Mouse (Mus musculus): ENCODE results near the gene Amn1. TPM values are rescaled to one million over a fixed set of nuclear protein-coding genes. Genes with fewer than 3 reads are reported as not detected.

The Amn1 gene
- polyA plus RNA-seq, 1 experiment: 11.3 TPM

DNA sequence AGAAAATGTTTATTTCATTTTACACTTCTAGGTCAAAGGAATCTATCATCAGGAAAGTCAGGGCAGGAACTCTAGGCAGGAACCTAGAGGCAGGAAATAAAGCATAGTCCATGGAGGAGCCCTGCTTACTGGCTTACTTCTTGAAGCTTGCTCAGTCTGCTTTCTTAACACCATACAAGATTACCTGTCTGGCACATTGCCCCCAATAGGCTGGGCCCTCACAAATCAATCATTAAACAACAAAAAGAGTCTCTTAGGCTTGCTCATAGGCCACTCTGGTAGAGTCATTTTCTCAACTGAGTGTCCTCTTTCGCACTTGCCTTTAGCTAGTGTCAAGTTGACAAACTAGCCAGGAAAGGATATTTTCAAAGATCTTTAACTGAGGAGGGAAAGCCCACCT lies 43.4 kb downstream of the Amn1 start:
- TF ChIP-seq POLR2A (IDR thresholded peaks at IDR 0.05; ENCODE audit: control insufficient read depth, extremely low read depth, insufficient read depth, low read length, poor library complexity) (no peak), CTCF (IDR thresholded peaks at IDR 0.05; ENCODE audit: borderline replicate concordance, control insufficient read depth, extremely low read depth, insufficient read depth, low read length, poor library complexity) (no peak)
- no peaks in the 10 kb centered on the region; the same call in 1 of the 2 replicates for H3K4me1 ChIP-seq (replicated peaks; ENCODE audit: control insufficient read depth, insufficient read depth, low read length)
- no peak overlapping the region for H3K4me3 ChIP-seq (ENCODE audit: control insufficient read depth, insufficient read depth, low read length)
- no peak overlapping the region for H3K27ac ChIP-seq (ENCODE audit: control insufficient read depth, insufficient read depth, low read length)
- 97% methylated on average over 1 of the region's 1 CpGs for WGBS
- DNase-seq: no peak
- no peaks in the 10 kb centered on the region for H3K27me3 ChIP-seq (ENCODE audit: control insufficient read depth, insufficient read depth, low read length)
- no peaks in the 10 kb centered on the region for H3K36me3 ChIP-seq (ENCODE audit: control insufficient read depth, insufficient read depth, low read length)

DNA sequence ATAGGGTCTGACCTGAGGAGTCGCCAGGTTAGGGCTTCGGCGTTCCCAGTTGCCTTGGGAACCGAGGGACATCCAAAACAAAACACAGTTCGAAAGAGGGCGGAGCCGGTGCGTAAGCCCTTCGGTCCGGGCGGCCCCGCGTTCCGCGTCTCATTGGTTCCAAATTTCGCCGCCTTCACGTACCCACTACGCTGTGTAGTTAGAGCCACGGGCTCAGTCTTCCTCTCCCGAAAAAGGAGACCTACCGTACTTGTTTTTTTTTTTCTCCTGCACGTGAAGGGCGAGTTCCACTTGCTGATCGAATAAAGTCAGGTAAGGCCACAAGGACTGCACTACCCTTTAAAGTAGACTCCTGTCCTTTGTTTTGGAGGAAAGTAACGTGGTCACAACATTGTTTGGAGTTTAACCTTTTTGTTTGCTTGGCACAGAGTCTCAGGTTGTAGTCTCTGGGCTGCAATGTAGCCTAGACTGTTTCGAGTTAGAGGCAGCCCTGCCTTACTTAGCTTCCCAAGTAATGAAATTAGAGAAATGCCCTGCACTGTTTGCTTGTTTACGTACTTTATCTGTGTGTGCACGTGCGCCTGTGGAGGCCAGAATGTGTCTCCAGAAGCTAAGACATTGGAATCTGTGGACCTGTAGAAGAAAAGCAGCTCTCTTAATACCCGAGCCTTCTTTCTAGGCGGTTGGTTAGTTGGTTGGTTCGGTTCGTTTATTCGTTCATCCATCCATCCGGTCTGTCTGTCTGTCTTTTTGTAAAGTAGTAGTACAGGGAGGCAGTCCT lies 46.9 kb downstream of the Amn1 start:
- Histone ChIP-seq H3K27ac (ENCODE audit: control insufficient read depth, insufficient read depth, low read length) (no peak overlapping the region), H3K4me1 (replicated peaks; ENCODE audit: control insufficient read depth, insufficient read depth, low read length) (no peaks in the 10 kb centered on the region; the same call in 1 of the 2 replicates), H3K36me3 (ENCODE audit: control insufficient read depth, insufficient read depth, low read length) (no peaks in the 10 kb centered on the region), H3K27me3 (ENCODE audit: control insufficient read depth, insufficient read depth, low read length) (no peaks in the 10 kb centered on the region), H3K4me3 (ENCODE audit: control insufficient read depth, insufficient read depth, low read length) (peak overlapping the region; percentile 66)
- peak; percentile 79 for DNase-seq
- under 1% methylated on average over 36 of the region's 36 CpGs for WGBS
- no peak for TF ChIP-seq POLR2A (IDR thresholded peaks at IDR 0.05; ENCODE audit: control insufficient read depth, extremely low read depth, insufficient read depth, low read length, poor library complexity)
- TF ChIP-seq CTCF (IDR thresholded peaks at IDR 0.05; ENCODE audit: borderline replicate concordance, control insufficient read depth, extremely low read depth, insufficient read depth, low read length, poor library complexity): no peak

DNA sequence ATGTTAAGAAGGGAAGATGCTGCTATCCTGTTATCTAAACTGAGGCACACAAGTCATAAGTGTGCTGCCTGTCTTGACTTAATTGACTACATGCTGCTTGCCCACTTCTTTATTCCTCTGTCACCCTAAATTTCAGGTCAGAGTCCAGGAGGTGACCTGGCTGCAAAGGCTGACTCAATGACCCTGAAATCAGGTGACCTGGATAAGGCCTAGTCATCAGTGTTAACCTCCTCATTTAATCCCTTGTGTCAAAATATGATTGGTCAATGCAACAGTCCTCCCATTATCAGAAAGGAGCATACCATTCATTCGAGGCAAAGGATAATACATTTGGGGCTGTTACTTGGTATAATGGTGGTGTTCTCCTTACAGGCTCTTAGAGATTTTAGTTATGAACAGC lies 49.0 kb downstream of the Amn1 start, which contains the start of gene Etfbkmt:
Gene Etfbkmt, plus strand, starts transcription at position 379 of the 400 bp plus-strand sequence.
- Histone ChIP-seq H3K27ac (ENCODE audit: control insufficient read depth, insufficient read depth, low read length) (no peak within 1 kb of the TSS), H3K27me3 (ENCODE audit: control insufficient read depth, insufficient read depth, low read length) (no peaks in the 10 kb centered on the region), H3K4me1 (replicated peaks; ENCODE audit: control insufficient read depth, insufficient read depth, low read length) (no peaks in the 10 kb centered on the region; the same call in 1 of the 2 replicates), H3K36me3 (ENCODE audit: control insufficient read depth, insufficient read depth, low read length) (no peaks in the 10 kb centered on the region), H3K4me3 (ENCODE audit: control insufficient read depth, insufficient read depth, low read length) (no peak within 1 kb of the TSS)
- no peak for DNase-seq
- 83% methylated on average over 1 of the region's 1 CpGs for WGBS
- no peak for TF ChIP-seq POLR2A (IDR thresholded peaks at IDR 0.05; ENCODE audit: control insufficient read depth, extremely low read depth, insufficient read depth, low read length, poor library complexity)
- TF ChIP-seq CTCF (IDR thresholded peaks at IDR 0.05; ENCODE audit: borderline replicate concordance, control insufficient read depth, extremely low read depth, insufficient read depth, low read length, poor library complexity): no peak

DNA sequence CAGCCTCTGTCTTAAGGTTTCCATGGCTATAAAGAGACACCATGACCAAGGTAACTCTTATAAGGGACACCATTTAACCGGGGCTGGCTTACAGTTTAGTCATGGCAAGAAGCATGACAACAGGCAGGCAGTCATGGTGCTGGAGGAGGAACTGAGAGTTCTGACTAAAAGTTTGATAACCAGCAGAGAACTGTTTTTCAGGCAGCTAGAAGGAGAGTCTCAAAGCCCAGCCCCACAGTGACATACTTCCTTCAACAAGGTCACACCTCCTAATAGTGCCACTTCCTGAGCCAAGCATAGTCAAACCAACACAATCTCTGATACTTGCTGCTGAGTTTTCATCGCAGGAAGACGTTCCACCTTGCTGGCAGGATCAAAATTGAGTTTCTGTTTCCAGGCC lies 49.5 kb downstream of the Amn1 start:
- Histone ChIP-seq H3K27me3 (ENCODE audit: control insufficient read depth, insufficient read depth, low read length) (no peaks in the 10 kb centered on the region), H3K27ac (ENCODE audit: control insufficient read depth, insufficient read depth, low read length) (no peak overlapping the region), H3K36me3 (ENCODE audit: control insufficient read depth, insufficient read depth, low read length) (no peaks in the 10 kb centered on the region), H3K4me1 (replicated peaks; ENCODE audit: control insufficient read depth, insufficient read depth, low read length) (no peaks in the 10 kb centered on the region; the same call in 1 of the 2 replicates), H3K4me3 (ENCODE audit: control insufficient read depth, insufficient read depth, low read length) (no peak overlapping the region)
- no peak for TF ChIP-seq POLR2A (IDR thresholded peaks at IDR 0.05; ENCODE audit: control insufficient read depth, extremely low read depth, insufficient read depth, low read length, poor library complexity)
- no peak for TF ChIP-seq CTCF (IDR thresholded peaks at IDR 0.05; ENCODE audit: borderline replicate concordance, control insufficient read depth, extremely low read depth, insufficient read depth, low read length, poor library complexity)
- no peak for DNase-seq
- WGBS: 98% methylated on average over 3 of the region's 3 CpGs

DNA sequence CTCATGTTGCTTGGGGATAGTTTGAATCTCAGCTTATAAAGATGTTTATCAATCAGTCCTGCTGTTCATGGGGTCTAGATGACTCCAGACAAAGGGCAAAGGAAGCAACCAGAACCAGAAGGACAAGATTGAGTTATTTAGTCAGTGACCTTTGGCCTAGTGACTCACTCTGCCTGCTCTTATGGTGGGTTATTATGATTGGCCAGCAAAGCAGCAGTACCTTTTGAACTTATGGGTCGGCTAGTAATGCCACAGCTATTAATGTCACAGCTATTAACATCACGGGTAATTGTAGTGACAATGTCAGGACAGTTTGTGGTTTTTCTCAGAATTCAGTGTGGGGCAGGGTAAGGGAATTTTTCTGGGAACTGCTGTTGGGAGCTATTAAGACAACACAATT lies 50.6 kb downstream of the Amn1 start:
- H3K4me1 ChIP-seq (replicated peaks; ENCODE audit: control insufficient read depth, insufficient read depth, low read length): no peaks in the 10 kb centered on the region; the same call in 1 of the 2 replicates
- H3K27ac ChIP-seq (ENCODE audit: control insufficient read depth, insufficient read depth, low read length): no peak overlapping the region
- no peak overlapping the region for H3K4me3 ChIP-seq (ENCODE audit: control insufficient read depth, insufficient read depth, low read length)
- 67% methylated on average over 2 of the region's 2 CpGs for WGBS
- no peak for DNase-seq
- H3K27me3 ChIP-seq (ENCODE audit: control insufficient read depth, insufficient read depth, low read length): no peaks in the 10 kb centered on the region
- no peaks in the 10 kb centered on the region for H3K36me3 ChIP-seq (ENCODE audit: control insufficient read depth, insufficient read depth, low read length)
- no peak for TF ChIP-seq CTCF (IDR thresholded peaks at IDR 0.05; ENCODE audit: borderline replicate concordance, control insufficient read depth, extremely low read depth, insufficient read depth, low read length, poor library complexity)

DNA sequence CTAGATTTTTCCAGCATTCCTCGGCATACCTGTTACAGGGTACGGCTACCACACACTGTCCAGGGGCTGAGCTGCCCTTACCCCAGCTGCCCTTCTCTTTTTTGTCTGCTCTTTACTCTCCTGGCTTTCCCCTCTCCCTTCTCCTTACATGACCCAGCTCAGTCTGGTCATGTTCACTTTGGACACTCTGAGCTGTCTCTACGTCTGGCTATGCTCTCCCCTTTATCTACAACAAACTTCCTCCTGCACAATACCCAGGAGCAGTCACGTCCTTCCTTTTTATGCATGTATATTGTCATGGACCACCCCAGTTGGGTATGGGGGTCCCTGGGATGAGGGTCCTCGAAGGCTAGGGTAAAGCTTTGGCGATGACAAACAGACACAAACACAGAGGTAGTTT lies 52.9 kb downstream of the Amn1 start:
- DNase-seq: no peak
- H3K4me3 ChIP-seq (ENCODE audit: control insufficient read depth, insufficient read depth, low read length): no peak overlapping the region
- 88% methylated on average over 6 of the region's 6 CpGs for WGBS
- H3K4me1 ChIP-seq (replicated peaks; ENCODE audit: control insufficient read depth, insufficient read depth, low read length): no peaks in the 10 kb centered on the region
- TF ChIP-seq CTCF (IDR thresholded peaks at IDR 0.05; ENCODE audit: borderline replicate concordance, control insufficient read depth, extremely low read depth, insufficient read depth, low read length, poor library complexity) (no peak), POLR2A (IDR thresholded peaks at IDR 0.05; ENCODE audit: control insufficient read depth, extremely low read depth, insufficient read depth, low read length, poor library complexity) (no peak)
- H3K36me3 ChIP-seq (ENCODE audit: control insufficient read depth, insufficient read depth, low read length): no peaks in the 10 kb centered on the region
- no peaks in the 10 kb centered on the region for H3K27me3 ChIP-seq (ENCODE audit: control insufficient read depth, insufficient read depth, low read length)
- no peak overlapping the region for H3K27ac ChIP-seq (ENCODE audit: control insufficient read depth, insufficient read depth, low read length)
